Mouse (Mus musculus) MEL (cell line): ENCODE data around the gene Tmem107. TPM values are rescaled to one million over a fixed set of nuclear protein-coding genes. Genes with fewer than 3 reads are reported as not detected.

Experiments
- DNase-seq: peaks from one replicate; pipeline ENCODE4 v3.0.0; 2011; ENCODE audit warnings: low read depth, low spot score
- H3K27ac ChIP-seq: 2 replicates; pipeline ENCODE4 v1.5.1; 2012; ENCODE audit warnings: low read depth, mild to moderate bottlenecking, control low read depth, low read length, moderate library complexity; ENCODE audit not compliant: control insufficient read depth
- H3K27me3 ChIP-seq, 2 experiments: fragments of 150-350 bp in 1 of 2; sonication (generic) in 1 of 2; 2 replicates each; pipeline ENCODE4 v1.6.1; 2012; ENCODE audit warnings: low read length in 2 of 2, mild to moderate bottlenecking in 2 of 2, improper control_type of control experiment in 1 of 2, moderate library complexity in 1 of 2; ENCODE audit not compliant: insufficient read depth in 2 of 2, control insufficient read depth in 1 of 2
- H3K36me3 ChIP-seq, 2 experiments: 2 replicates each; pipeline ENCODE4 v1.6.1; 2012 to 2014; ENCODE audit warnings: low read length in 2 of 2, improper control_type of control experiment in 1 of 2, inconsistent platforms in 1 of 2, mild to moderate bottlenecking in 1 of 2; ENCODE audit not compliant: insufficient read depth in 2 of 2, control insufficient read depth in 1 of 2
- H3K4me1 ChIP-seq, 2 experiments: fragments of 150-350 bp in 1 of 2; sonication (generic) in 1 of 2; 2 replicates each; pipeline ENCODE4 v1.6.1; 2012; ENCODE audit warnings: low read length in 2 of 2, improper control_type of control experiment in 1 of 2, mild to moderate bottlenecking in 1 of 2; ENCODE audit not compliant: insufficient read depth in 2 of 2, control insufficient read depth in 1 of 2
- H3K4me3 ChIP-seq, 2 experiments: fragments of 150-350 bp in 1 of 2; sonication (generic) in 1 of 2; 2 replicates each; pipeline ENCODE4 v1.5.1; 2012; ENCODE audit warnings: low read depth in 2 of 2, low read length in 2 of 2, mild to moderate bottlenecking in 2 of 2, moderate library complexity in 2 of 2, control low read depth in 1 of 2, improper control_type of control experiment in 1 of 2; ENCODE audit not compliant: control insufficient read depth in 1 of 2, insufficient read depth in 1 of 2
- H3K79me2 ChIP-seq: 2 replicates; pipeline ENCODE4 v1.6.1; 2012; ENCODE audit warnings: mild to moderate bottlenecking, low read length, moderate library complexity; ENCODE audit not compliant: control insufficient read depth, poor library complexity, insufficient read depth
- H3K9ac ChIP-seq: 2 replicates; pipeline ENCODE4 v1.6.1; 2012; ENCODE audit warnings: low read depth, mild to moderate bottlenecking, control low read depth, low read length, moderate library complexity; ENCODE audit not compliant: control insufficient read depth, poor library complexity, severe bottlenecking
- H3K9me3 ChIP-seq: fragments of 150-350 bp; sonication (generic); replicated peaks from 2 replicates; pipeline ENCODE4 v1.6.1; 2012; ENCODE audit warnings: mild to moderate bottlenecking, low read length, improper control_type of control experiment, moderate library complexity; ENCODE audit not compliant: insufficient read depth
- BHLHE40 ChIP-seq: IDR thresholded peaks from 2 replicates; pipeline ENCODE4 v1.6.1; 2012; ENCODE audit warnings: low read depth, mild to moderate bottlenecking, inconsistent platforms, low read length, improper control_type of control experiment, borderline replicate concordance
- CHD1 ChIP-seq: IDR thresholded peaks from 2 replicates; pipeline ENCODE4 v1.6.1; 2012; ENCODE audit warnings: low read depth, mild to moderate bottlenecking, inconsistent platforms, low read length, improper control_type of control experiment
- CHD2 ChIP-seq: IDR thresholded peaks from 2 replicates; pipeline ENCODE4 v1.6.1; 2011; ENCODE audit warnings: low read length, improper control_type of control experiment
- CTCF ChIP-seq, 3 experiments: IDR thresholded peaks in 2 of 3; conservative IDR thresholded peaks in 1 of 3; 2 replicates each; pipeline ENCODE4 v1.5.1; 2011 to 2012; ENCODE audit warnings: low read length in 3 of 3, low read depth in 2 of 3, mild to moderate bottlenecking in 2 of 3, improper control_type of control experiment in 1 of 3, inconsistent platforms in 1 of 3, mixed read lengths in 1 of 3, moderate library complexity in 1 of 3; ENCODE audit not compliant: control insufficient read depth in 1 of 3, insufficient read depth in 1 of 3, poor library complexity in 1 of 3, severe bottlenecking in 1 of 3
- ELF1 ChIP-seq: IDR thresholded peaks from 2 replicates; pipeline ENCODE4 v1.6.1; 2014; ENCODE audit warnings: low read depth, mild to moderate bottlenecking, inconsistent platforms, low read length, improper control_type of control experiment, moderate library complexity
- ETS1 ChIP-seq: IDR thresholded peaks from 2 replicates; pipeline ENCODE4 v1.6.1; 2012; ENCODE audit warnings: low read depth, mild to moderate bottlenecking, inconsistent platforms, low read length, improper control_type of control experiment, moderate library complexity
- GABPA ChIP-seq: IDR thresholded peaks from 2 replicates; pipeline ENCODE4 v1.6.1; 2012; ENCODE audit warnings: low read depth, mild to moderate bottlenecking, inconsistent platforms, low read length, improper control_type of control experiment, moderate library complexity
- GATA1 ChIP-seq: IDR thresholded peaks from 2 replicates; pipeline ENCODE4 v1.6.1; 2011; ENCODE audit warnings: low read depth, low read length, improper control_type of control experiment
- HCFC1 ChIP-seq: IDR thresholded peaks from 2 replicates; pipeline ENCODE4 v1.6.1; 2012; ENCODE audit warnings: low read depth, mild to moderate bottlenecking, inconsistent platforms, low read length, improper control_type of control experiment, moderate library complexity
- JUND ChIP-seq: IDR thresholded peaks from 2 replicates; pipeline ENCODE4 v1.6.1; 2011; ENCODE audit warnings: low read depth, mild to moderate bottlenecking, improper control_type of control experiment, low read length
- MAFK ChIP-seq: IDR thresholded peaks from 2 replicates; pipeline ENCODE4 v1.6.1; 2011; ENCODE audit warnings: low read depth, mild to moderate bottlenecking, low read length, improper control_type of control experiment, borderline replicate concordance
- MAX ChIP-seq: IDR thresholded peaks from 2 replicates; pipeline ENCODE4 v1.6.1; 2011; ENCODE audit warnings: low read length, improper control_type of control experiment
- MEF2A ChIP-seq: IDR thresholded peaks from 2 replicates; pipeline ENCODE4 v1.6.1; 2014; ENCODE audit warnings: low read depth, mild to moderate bottlenecking, inconsistent platforms, low read length, improper control_type of control experiment; ENCODE audit not compliant: poor library complexity, insufficient replicate concordance, severe bottlenecking; ENCODE audit errors: extremely low read depth
- MXI1 ChIP-seq: IDR thresholded peaks from 2 replicates; pipeline ENCODE4 v1.6.1; 2011; ENCODE audit warnings: mild to moderate bottlenecking, low read depth, low read length, improper control_type of control experiment
- MYC ChIP-seq: IDR thresholded peaks from 2 replicates; pipeline ENCODE4 v1.6.1; 2011; ENCODE audit warnings: low read depth, mild to moderate bottlenecking, low read length, improper control_type of control experiment, moderate library complexity
- POLR2AphosphoS2 ChIP-seq: IDR thresholded peaks from 2 replicates; pipeline ENCODE4 v1.6.1; 2011; ENCODE audit warnings: low read length, improper control_type of control experiment
- POLR2AphosphoS5 ChIP-seq: IDR thresholded peaks from 2 replicates; pipeline ENCODE4 v1.6.1; 2012; ENCODE audit warnings: low read depth, borderline replicate concordance, mild to moderate bottlenecking, inconsistent platforms, low read length, moderate library complexity, mixed read lengths
- RAD21 ChIP-seq: IDR thresholded peaks from 2 replicates; pipeline ENCODE4 v1.6.1; 2011; ENCODE audit warnings: mild to moderate bottlenecking, low read depth, low read length, improper control_type of control experiment
- RCOR1 ChIP-seq: IDR thresholded peaks from 2 replicates; pipeline ENCODE4 v1.6.1; 2012; ENCODE audit warnings: low read depth, mild to moderate bottlenecking, inconsistent platforms, low read length, improper control_type of control experiment
- SIN3A ChIP-seq: IDR thresholded peaks from 2 replicates; pipeline ENCODE4 v1.6.1; 2012; ENCODE audit warnings: low read length, improper control_type of control experiment, inconsistent platforms
- USF2 ChIP-seq, 2 experiments: IDR thresholded peaks; 2 replicates each; pipeline ENCODE4 v1.6.1; 2011 to 2012; ENCODE audit warnings: improper control_type of control experiment in 2 of 2, low read length in 2 of 2, borderline replicate concordance in 1 of 2, inconsistent platforms in 1 of 2, low read depth in 1 of 2, mild to moderate bottlenecking in 1 of 2; ENCODE audit not compliant: insufficient read depth in 1 of 2
- ZC3H11A ChIP-seq: IDR thresholded peaks from 2 replicates; pipeline ENCODE4 v1.6.1; 2012; ENCODE audit warnings: low read depth, mild to moderate bottlenecking, inconsistent platforms, low read length, improper control_type of control experiment
- ZMIZ1 ChIP-seq: IDR thresholded peaks from 2 replicates; pipeline ENCODE4 v1.6.1; 2012; ENCODE audit warnings: low read depth, mild to moderate bottlenecking, inconsistent platforms, low read length, improper control_type of control experiment, moderate library complexity
- polyA plus RNA-seq, 2 experiments: library from polyadenylated mRNA; stranded (reverse) in 1 of 2; unstranded in 1 of 2; fragments of >175 nt in 1 of 2; fragments of >200 nt in 1 of 2; gene quantifications; 2 replicates each; pipeline versions ENCODE4 v1.2.1 to v1.2.4; 2012; ENCODE audit warnings: low replicate concordance in 2 of 2, low read depth in 1 of 2; ENCODE audit not compliant: insufficient read length in 2 of 2, insufficient read depth in 1 of 2, missing spikeins in 1 of 2
- total RNA-seq: library from RNA; depleted of rRNA; stranded (reverse); fragments of 300-350 nt; gene quantifications from 2 replicates; pipeline ENCODE4 v1.2.3, GENCODE M21; 2012

Gene Tmem107
- total and polyA plus RNA-seq, 3 experiments: 47.0 to 79.5 TPM; not detected in 1

GRCm38 (mm10) chr11:69099915-69100345, 29.3 kb downstream of the Tmem107 start (continued):
- TF ChIP-seq ZMIZ1: no peak
- no peak for TF ChIP-seq GATA1
- TF ChIP-seq CHD1: no peak
- TF ChIP-seq MAFK: no peak
- TF ChIP-seq CTCF (IDR thresholded peaks at IDR 0.05 in 2 of 3, conservative IDR thresholded peaks at IDR 0.05 in 1 of 3; ENCODE audit: control insufficient read depth in 1 of 3, insufficient read depth in 1 of 3, low read depth in 2 of 3, low read length in 3 of 3, poor library complexity in 1 of 3, severe bottlenecking in 1 of 3): no peak
- TF ChIP-seq MXI1: peak; percentile 95
- TF ChIP-seq ETS1: peak; percentile 73
- TF ChIP-seq SIN3A: peak; percentile 92
- no peak for TF ChIP-seq BHLHE40

- no peak for TF ChIP-seq HCFC1
- TF ChIP-seq MAX: no peak
- no peak for TF ChIP-seq ZMIZ1
- no peak for TF ChIP-seq ZC3H11A
- no peak for TF ChIP-seq MEF2A
- no peak for TF ChIP-seq GABPA
- TF ChIP-seq CHD2: no peak
- no peak for TF ChIP-seq RAD21
- no peak for TF ChIP-seq ELF1
- TF ChIP-seq USF2 (IDR thresholded peaks at IDR 0.05; ENCODE audit: borderline replicate concordance in 1 of 2, insufficient read depth in 1 of 2, low read depth in 1 of 2, low read length in 2 of 2): no peak
- no peak for TF ChIP-seq POLR2AphosphoS5
- no peak for TF ChIP-seq MYC
- no peak for TF ChIP-seq POLR2AphosphoS2
- TF ChIP-seq CHD1: no peak
- no peak for TF ChIP-seq JUND
- no peak for TF ChIP-seq RCOR1
- TF ChIP-seq SIN3A: no peak
- TF ChIP-seq MAFK: no peak
- TF ChIP-seq, all 39 proteins: peak for 0
- H3K4me3 ChIP-seq: no peak overlapping the region
- no peak overlapping the region; the same call in 1 of the 2 replicates for H3K9ac ChIP-seq
- no peak overlapping the region for H3K27ac ChIP-seq
- H3K9me3 ChIP-seq: no peaks in the 10 kb centered on the region
- DNase-seq: no peak
- no peaks in the 10 kb centered on the region for H3K27me3 ChIP-seq
- peaks cover 17 to 21% of the 10 kb centered on the region in 2 experiments for H3K4me1 ChIP-seq
- H3K79me2 ChIP-seq: peaks cover 17% of the 10 kb centered on the region
- H3K36me3 ChIP-seq: peaks cover 0 to 11% of the 10 kb centered on the region in 2 experiments; a peak in 2 of 4 replicates
These were observed 30.2 kb downstream of the Tmem107 start for GRCm38 (mm10) chr11:69100639-69101360.
